Mouse (Mus musculus) cerebellum, adult 9-10 months (tissue): ENCODE measurements around the gene Aup1.

ENCODE experiments used
- DNase-seq: peaks from one replicate; pipeline ENCODE4 v3.0.0; 2022

Gene Aup1

GRCm38 (mm10) chr6:83070311-83071219, 16.2 kb downstream of the Aup1 start:
- DNase-seq, result no peak

GRCm38 (mm10) chr6:83071220-83071619, 16.9 kb downstream of the Aup1 start:
- no peak for DNase-seq

GRCm38 (mm10) chr6:83074979-83075378, 20.7 kb downstream of the Aup1 start:
- DNase-seq, result no peak

- DNase-seq, result peak; percentile 75
Observed at GRCm38 (mm10) chr6:83077630-83078323, 23.5 kb downstream of the Aup1 start, which contains the start of gene Pcgf1. Gene Pcgf1, plus strand, starts transcription at chr6:83077869.

GRCm38 (mm10) chr6:83078324-83078858, 24.1 kb downstream of the Aup1 start:
- peak; percentile 99 for DNase-seq

- DNase-seq, result no peak
Observed at GRCm38 (mm10) chr6:83080210-83080609, 25.9 kb downstream of the Aup1 start.

GRCm38 (mm10) chr6:83083497-83083896, 29.2 kb downstream of the Aup1 start:
- no peak for DNase-seq

GRCm38 (mm10) chr6:83084477-83084876, 30.2 kb downstream of the Aup1 start:
- DNase-seq, result no peak

- DNase-seq, result no peak
Observed at GRCm38 (mm10) chr6:83086121-83087035, 32.1 kb downstream of the Aup1 start, which contains the start of gene Lbx2. Gene Lbx2, plus strand, starts transcription at chr6:83086367.

GRCm38 (mm10) chr6:83087205-83087925, 33.0 kb downstream of the Aup1 start:
- DNase-seq, result no peak

GRCm38 (mm10) chr6:83087926-83088260, 33.6 kb downstream of the Aup1 start:
- DNase-seq, result no peak

GRCm38 (mm10) chr6:83092416-83093127, 38.3 kb downstream of the Aup1 start:
- DNase-seq, result no peak

GRCm38 (mm10) chr6:83095968-83096367, 41.6 kb downstream of the Aup1 start:
- no peak for DNase-seq

GRCm38 (mm10) chr6:83098411-83098810, 44.1 kb downstream of the Aup1 start:
- DNase-seq, result no peak

GRCm38 (mm10) chr6:83101316-83101687, 47.0 kb downstream of the Aup1 start, which contains the start of the genes Ccdc142 and Gm42688:
Gene Ccdc142, plus strand, starts transcription at chr6:83101601.
Gene Gm42688, plus strand, starts transcription at chr6:83101617.
- peak; percentile 94 for DNase-seq

- DNase-seq, result peak; percentile 57
Observed at GRCm38 (mm10) chr6:83101688-83102556, 47.6 kb downstream of the Aup1 start.

GRCm38 (mm10) chr6:83103130-83103650, 48.9 kb downstream of the Aup1 start:
- peak; percentile 37 for DNase-seq

GRCm38 (mm10) chr6:83104158-83104557, 49.8 kb downstream of the Aup1 start:
- DNase-seq, result peak; percentile 12
